Comparison of ENCODE assay signal across 8 mouse cellular contexts in genomic region chr1:78311482-78311881, GRCm38 (mm10). TPM values are rescaled to one million over a fixed set of nuclear protein-coding genes. Genes with fewer than 3 reads are reported as not detected.
A peak's percentile ranks its signal among the peaks of the same experiment; 100 is the strongest.
DNase-seq lines count a peak whose midpoint lies in the region; ATAC-seq and TF ChIP-seq lines count a peak whose summit lies in the region.
"Had no signal": no experiment of that assay in that cellular context is flagged by ENCODE, and none has a peak within 500 bp of the region (broad histone marks: within the 10 kb centered on the region; RNA-seq: fewer than 3 reads in every experiment).

No protein-coding gene starts in this region.

- peak overlapping the region; percentile 47; the same call in 1 of the 2 replicates for H3K27ac ChIP-seq in kidney, embryonic 16.5 days (ENCODE audit: low read length)
- H3K27ac ChIP-seq in embryonic facial prominence, embryonic 11.5 days (replicated peaks; ENCODE audit: low read depth, low read length): no peak overlapping the region
- peak overlapping the region; percentile 93 for H3K27ac ChIP-seq in intestine, embryonic 16.5 days (ENCODE audit: low read length)
- peak overlapping the region; percentile 97 for H3K27ac ChIP-seq in small intestine, adult 2 months (ENCODE audit: insufficient read depth, low read depth, low read length)

- no peak for TF ChIP-seq CTCF in small intestine, adult 2 months (IDR thresholded peaks at IDR 0.05; ENCODE audit: extremely low read depth, insufficient read length, insufficient replicate concordance, low read depth, low read length)

- no peak for ATAC-seq in kidney, embryonic 16.5 days (ENCODE audit: low FRiP score, low TSS enrichment)
- no peak for ATAC-seq in embryonic facial prominence, embryonic 11.5 days (replicated peaks; ENCODE audit: insufficient number of reproducible peaks, low FRiP score, low TSS enrichment, low read depth)
- ATAC-seq in intestine, embryonic 16.5 days: no peak
- ATAC-seq: Patski had no signal

- H3K9ac ChIP-seq in kidney, embryonic 16.5 days (replicated peaks; ENCODE audit: low read length): 0 out of 2 replicates have a peak overlapping the region, but pooled peaks have one; percentile 19
- H3K9ac ChIP-seq in embryonic facial prominence, embryonic 11.5 days (replicated peaks; ENCODE audit: low read length): no peak overlapping the region
- peak overlapping the region; percentile 81 for H3K9ac ChIP-seq in intestine, embryonic 16.5 days (ENCODE audit: low read depth, low read length)

- H3K27me3 ChIP-seq in kidney, embryonic 16.5 days (ENCODE audit: insufficient read depth, low read length): peaks cover 30% of the 10 kb centered on the region
- peaks cover 3% of the 10 kb centered on the region; the same call in 1 of the 2 replicates for H3K27me3 ChIP-seq in embryonic facial prominence, embryonic 11.5 days (ENCODE audit: control insufficient read depth, insufficient read depth, low read length)
- peaks cover 7% of the 10 kb centered on the region for H3K27me3 ChIP-seq in intestine, embryonic 16.5 days (replicated peaks; ENCODE audit: control insufficient read depth, insufficient read depth, low read length)
- no peaks in the 10 kb centered on the region for H3K27me3 ChIP-seq in small intestine, adult 2 months (ENCODE audit: control insufficient read depth, insufficient read depth, low read length)

- H3K4me3 ChIP-seq in kidney, embryonic 16.5 days (ENCODE audit: low read length): peak overlapping the region; percentile 55
- peak overlapping the region; percentile 62; the same call in 1 of the 2 replicates for H3K4me3 ChIP-seq in embryonic facial prominence, embryonic 11.5 days (ENCODE audit: low read depth, low read length)
- H3K4me3 ChIP-seq in intestine, embryonic 16.5 days (ENCODE audit: low read length): peak overlapping the region; percentile 64
- peak overlapping the region; percentile 63 for H3K4me3 ChIP-seq in small intestine, adult 2 months (ENCODE audit: low read depth, low read length)

- H3K4me2 ChIP-seq in kidney, embryonic 16.5 days (replicated peaks; ENCODE audit: low read depth, low read length): peak overlapping the region; percentile 67
- peak overlapping the region; percentile 99; the same call in 1 of the 2 replicates for H3K4me2 ChIP-seq in embryonic facial prominence, embryonic 11.5 days (ENCODE audit: low read depth, low read length)
- H3K4me2 ChIP-seq in intestine, embryonic 16.5 days (ENCODE audit: low read depth, low read length): peak overlapping the region; percentile 58

- no peaks in the 10 kb centered on the region for H3K36me3 ChIP-seq in kidney, embryonic 16.5 days (ENCODE audit: insufficient read depth, low read length)
- H3K36me3 ChIP-seq in embryonic facial prominence, embryonic 11.5 days (replicated peaks; ENCODE audit: control insufficient read depth, insufficient read depth, low read depth, low read length): no peaks in the 10 kb centered on the region
- H3K36me3 ChIP-seq in intestine, embryonic 16.5 days (ENCODE audit: control insufficient read depth, insufficient read depth, low read length): no peaks in the 10 kb centered on the region
- peaks cover 7% of the 10 kb centered on the region; the same call in 1 of the 2 replicates for H3K36me3 ChIP-seq in small intestine, adult 2 months (ENCODE audit: control insufficient read depth, insufficient read depth, low read length)

- no peaks in the 10 kb centered on the region for H3K9me3 ChIP-seq in kidney, embryonic 16.5 days (ENCODE audit: low read length)
- no peaks in the 10 kb centered on the region for H3K9me3 ChIP-seq in embryonic facial prominence, embryonic 11.5 days (replicated peaks; ENCODE audit: control insufficient read depth, low read length)
- H3K9me3 ChIP-seq in intestine, embryonic 16.5 days (ENCODE audit: control insufficient read depth, low read length): no peaks in the 10 kb centered on the region

- TF ChIP-seq POLR2A in small intestine, adult 2 months (IDR thresholded peaks at IDR 0.05; ENCODE audit: low read depth, low read length): no peak

- DNase-seq in kidney, adult 8-10 months: no peak
- DNase-seq in embryonic facial prominence, embryonic 11.5 days (ENCODE audit: low spot score): peak; percentile 65
- no peak for DNase-seq in c-Kit-positive CD71-positive TER-119-positive erythroid progenitor cells, embryonic 14.5 days (ENCODE audit: low spot score)
- no peak for DNase-seq in spleen, postnatal 14 days (ENCODE audit: low spot score in 2 of 2)

- H3K4me1 ChIP-seq in kidney, embryonic 16.5 days (ENCODE audit: insufficient read depth, low read length): peaks cover 33% of the 10 kb centered on the region
- H3K4me1 ChIP-seq in embryonic facial prominence, embryonic 11.5 days (ENCODE audit: control insufficient read depth, insufficient read depth, low read length): 0 out of 2 replicates have a peak, but pooled peaks cover 3% of the 10 kb centered on the region
- H3K4me1 ChIP-seq in intestine, embryonic 16.5 days (ENCODE audit: control insufficient read depth, insufficient read depth, low read length): peaks cover 15% of the 10 kb centered on the region
- peaks cover 7% of the 10 kb centered on the region for H3K4me1 ChIP-seq in small intestine, adult 2 months (ENCODE audit: control insufficient read depth, insufficient read depth, insufficient read length, low read length)

- 2% methylated on average over 7 of the region's 7 CpGs for WGBS in kidney, embryonic 16.5 days
- 2% methylated on average over 7 of the region's 7 CpGs for WGBS in embryonic facial prominence, embryonic 11.5 days
- WGBS in intestine, embryonic 16.5 days: under 1% methylated on average over 7 of the region's 7 CpGs
- under 1% methylated on average over 7 of the region's 7 CpGs for WGBS in small intestine, adult 2 months

RNA-seq across cellular contexts. Expression of gene Sgpp2, which starts 1.3 kb away (rescaled TPM):
- polyA plus RNA-seq in kidney, embryonic 16.5 days (2015; fragmentation: Nextera tagmentation; extraction: Ambion mirVana): 22.1 and 27.5 TPM in 2 replicates
- 6.2 and 6.9 TPM in 2 replicates for polyA plus RNA-seq in embryonic facial prominence, embryonic 11.5 days (2014; fragmentation: Nextera tagmentation; extraction: Ambion mirVana)
- polyA plus RNA-seq in intestine, embryonic 16.5 days (2015; fragmentation: Nextera tagmentation; extraction: Ambion mirVana): 46.4 and 48.0 TPM in 2 replicates
- 23.7 and 24.8 TPM in 2 replicates for polyA plus RNA-seq in small intestine, adult 2 months (2012; rRNA removed)
